Mouse (Mus musculus) hindbrain, embryonic 15.5 days (tissue): ENCODE measurements around the gene Atxn1. TPM values are rescaled to one million over a fixed set of nuclear protein-coding genes. Genes with fewer than 3 reads are reported as not detected.

ENCODE experiments used
- ATAC-seq: fragments of 200-750 bp; cut with Nextera tagmentation; 2 replicates; pipeline ENCODE4 v1.8.0; 2017; ENCODE audit warnings: low read depth, moderate number of reproducible peaks, moderate TSS enrichment; ENCODE audit not compliant: low FRiP score
- H3K27ac ChIP-seq: fragments of 300-500 bp; sonication (generic); replicated peaks from 2 replicates; pipeline ENCODE4 v1.5.1; 2015; ENCODE audit warnings: mild to moderate bottlenecking, inconsistent platforms
- H3K27me3 ChIP-seq: fragments of 300-500 bp; sonication (generic); 2 replicates; pipeline ENCODE4 v1.6.1; 2015; ENCODE audit warnings: control low read depth, inconsistent platforms
- H3K36me3 ChIP-seq: fragments of 300-500 bp; sonication (generic); 2 replicates; pipeline ENCODE4 v1.6.1; 2015; ENCODE audit warnings: control low read depth, inconsistent platforms
- H3K4me1 ChIP-seq: fragments of 300-500 bp; sonication (generic); replicated peaks from 2 replicates; pipeline ENCODE4 v1.6.1; 2015; ENCODE audit warnings: control low read depth, inconsistent platforms
- H3K4me2 ChIP-seq: fragments of 300-500 bp; sonication (generic); 2 replicates; pipeline ENCODE4 v1.6.1; 2015; ENCODE audit warnings: moderate library complexity, mild to moderate bottlenecking, inconsistent platforms
- H3K4me3 ChIP-seq: fragments of 300-500 bp; sonication (generic); 2 replicates; pipeline ENCODE4 v1.5.1; 2015; ENCODE audit warnings: mild to moderate bottlenecking, inconsistent platforms
- H3K9ac ChIP-seq: fragments of 300-500 bp; sonication (generic); 2 replicates; pipeline ENCODE4 v1.6.1; 2015; ENCODE audit warnings: inconsistent platforms
- H3K9me3 ChIP-seq: fragments of 300-500 bp; sonication (generic); 2 replicates; pipeline ENCODE4 v1.6.1; 2016; ENCODE audit warnings: control low read depth, inconsistent platforms
- WGBS: fragments of 180-500 bp; shearing (Covaris S2); methylation state at CpG from one replicate; pipeline ENCODE4 v1.1.7; 2015; 5-methylcytosine and 5-hydroxymethylcytosine counted together
- polyA plus RNA-seq: library from polyadenylated mRNA; unstranded; fragments of >200 nt; fragmentation: Nextera tagmentation; extraction: Ambion mirVana; gene quantifications from 2 replicates; pipeline ENCODE4 v1.2.1, GENCODE M21; 2015

The Atxn1 gene
- polyA plus RNA-seq, 1 experiment from 2014 or later = 8.1 TPM

DNA sequence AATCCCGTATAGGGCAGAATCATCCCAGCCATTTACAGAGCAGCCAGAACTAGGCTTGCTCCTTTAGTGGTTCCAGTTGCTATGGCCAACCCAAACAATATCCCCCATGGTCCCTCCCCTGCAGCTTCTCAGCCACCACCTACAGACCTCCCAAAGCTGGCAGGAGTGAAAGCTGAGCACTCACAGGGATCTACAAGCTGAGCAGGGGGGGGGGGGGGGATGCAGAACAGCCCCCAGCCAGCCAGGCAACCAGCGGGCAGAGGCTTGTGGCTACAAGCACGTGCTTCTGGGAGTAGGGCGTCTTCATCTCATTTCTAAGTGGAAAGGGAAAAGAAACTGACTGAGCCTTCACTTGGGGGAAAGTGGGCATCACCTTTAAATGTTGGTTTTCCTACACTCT lies 59.9 kb downstream of the Atxn1 start:
- Histone ChIP-seq H3K4me1 (peaks cover 24% of the 10 kb centered on the region), H3K9ac (no peak overlapping the region), H3K27ac (no peak overlapping the region), H3K4me2 (no peak overlapping the region), H3K9me3 (no peaks in the 10 kb centered on the region), H3K27me3 (no peaks in the 10 kb centered on the region), H3K36me3 (no peaks in the 10 kb centered on the region), H3K4me3 (no peak overlapping the region)
- ATAC-seq = peak; percentile 46; the same call in 1 of the 2 replicates
- 54% methylated on average over 4 of the region's 4 CpGs for WGBS

DNA sequence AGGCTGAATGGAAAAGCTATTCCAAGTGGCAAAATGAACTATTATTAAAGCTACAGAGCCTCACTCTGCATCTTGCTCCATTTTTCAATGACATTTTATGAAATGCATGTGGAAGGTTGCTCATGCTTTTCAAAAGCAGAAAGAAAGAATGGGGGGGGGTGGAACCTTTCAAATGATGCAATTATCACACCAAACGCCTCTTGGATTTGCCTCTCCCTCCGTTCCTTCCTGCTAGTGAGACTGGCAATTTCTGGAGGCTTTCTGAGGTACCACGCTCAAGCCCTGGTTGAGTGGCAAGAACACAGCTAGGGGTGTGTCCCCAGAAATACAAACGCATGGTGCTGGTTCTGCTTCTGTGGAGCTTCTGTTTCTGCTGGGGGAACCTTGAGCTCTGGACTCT lies 60.4 kb downstream of the Atxn1 start:
- 61% methylated on average over 4 of the region's 4 CpGs for WGBS
- Histone ChIP-seq H3K27me3 (no peaks in the 10 kb centered on the region), H3K9me3 (no peaks in the 10 kb centered on the region), H3K4me2 (no peak overlapping the region), H3K36me3 (no peaks in the 10 kb centered on the region), H3K27ac (no peak overlapping the region), H3K9ac (no peak overlapping the region), H3K4me3 (no peak overlapping the region), H3K4me1 (peaks cover 24% of the 10 kb centered on the region)
- no peak for ATAC-seq

DNA sequence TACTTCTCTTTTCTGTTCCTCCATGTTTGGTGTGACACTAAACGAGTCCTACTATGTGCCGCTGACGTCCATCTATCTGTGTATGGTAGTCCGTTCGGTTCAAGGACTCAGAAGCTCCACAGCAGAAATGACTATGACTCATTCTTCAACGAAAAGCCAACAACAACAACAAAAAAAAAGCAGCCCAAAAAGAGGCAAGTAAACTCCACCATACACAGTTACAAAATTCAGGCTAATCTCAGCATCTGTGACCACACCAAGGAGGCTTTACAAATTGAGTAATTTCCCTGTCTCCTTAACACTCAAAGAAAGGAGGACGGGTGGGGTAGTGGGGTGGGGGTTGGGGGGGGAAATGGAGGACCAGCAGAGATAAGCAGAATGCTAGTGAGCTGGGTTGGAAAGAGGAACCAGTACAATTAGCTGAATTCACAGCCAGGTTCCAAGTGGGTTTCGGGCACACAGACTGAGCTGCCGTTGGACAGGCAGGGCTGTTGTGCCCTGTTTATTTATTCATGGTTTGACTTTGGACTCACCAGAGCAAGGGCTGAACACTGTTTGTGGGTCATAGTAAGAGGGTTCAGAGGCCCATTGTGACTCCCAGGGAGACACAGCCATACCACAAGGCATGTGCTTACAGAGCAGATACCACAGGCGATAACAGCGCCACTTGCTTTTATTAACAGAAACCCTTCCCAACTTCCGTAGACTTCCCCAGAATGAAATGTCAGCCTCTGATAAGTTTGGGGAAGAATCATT lies 61.1 kb downstream of the Atxn1 start:
- no peak for ATAC-seq
- 78% methylated on average over 12 of the region's 12 CpGs for WGBS
- Histone ChIP-seq H3K36me3 (no peaks in the 10 kb centered on the region), H3K9me3 (no peaks in the 10 kb centered on the region), H3K4me1 (peaks cover 24% of the 10 kb centered on the region), H3K4me3 (no peak overlapping the region), H3K4me2 (no peak overlapping the region), H3K27ac (no peak overlapping the region), H3K27me3 (no peaks in the 10 kb centered on the region), H3K9ac (no peak overlapping the region)

DNA sequence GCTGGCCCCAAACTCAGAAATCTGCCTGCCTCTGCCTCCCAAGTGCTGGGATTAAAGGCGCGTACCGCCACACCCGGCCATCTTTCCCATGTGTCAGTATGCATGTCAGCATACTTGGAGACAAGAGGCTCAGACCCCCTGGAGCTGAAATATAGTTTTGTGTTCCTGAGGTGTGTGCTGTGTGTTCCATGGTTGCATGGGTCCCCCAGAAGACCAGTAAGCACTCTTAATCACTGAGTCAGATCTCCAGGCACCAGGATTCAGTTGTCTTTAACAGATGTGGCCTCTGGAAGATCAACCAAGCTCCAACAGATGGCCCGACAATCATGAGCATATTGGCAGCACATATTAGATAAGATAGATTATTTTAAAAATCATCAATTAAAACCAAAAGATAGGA lies 62.4 kb downstream of the Atxn1 start:
- Histone ChIP-seq H3K4me2 (no peak overlapping the region), H3K9me3 (no peaks in the 10 kb centered on the region), H3K4me3 (no peak overlapping the region), H3K4me1 (peaks cover 21% of the 10 kb centered on the region), H3K9ac (no peak overlapping the region), H3K27ac (no peak overlapping the region), H3K36me3 (no peaks in the 10 kb centered on the region), H3K27me3 (no peaks in the 10 kb centered on the region)
- ATAC-seq = no peak
- WGBS = 97% methylated on average over 5 of the region's 5 CpGs

DNA sequence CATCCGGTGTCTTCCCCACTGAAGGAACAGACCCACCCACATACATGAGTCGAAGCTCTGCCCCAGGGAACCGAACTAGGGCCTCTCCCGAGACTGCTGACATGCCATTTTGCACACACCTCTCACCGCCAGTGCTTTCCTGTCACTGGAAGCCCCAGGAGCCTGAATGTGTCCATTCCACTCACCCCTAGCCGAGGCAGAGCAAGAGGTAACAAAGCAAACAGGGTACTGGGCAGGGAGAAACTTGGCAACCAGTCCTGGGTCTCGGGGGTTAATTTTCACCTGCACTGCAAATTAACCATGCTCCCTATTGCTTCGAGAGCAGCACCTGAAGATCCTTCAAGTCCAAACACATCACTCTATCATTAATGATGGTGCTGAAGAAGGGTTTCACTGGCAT lies 64.0 kb downstream of the Atxn1 start:
- Histone ChIP-seq H3K4me1 (peaks cover 9% of the 10 kb centered on the region), H3K4me3 (no peak overlapping the region), H3K9ac (no peak overlapping the region), H3K36me3 (no peaks in the 10 kb centered on the region), H3K27me3 (no peaks in the 10 kb centered on the region), H3K4me2 (no peak overlapping the region), H3K27ac (no peak overlapping the region), H3K9me3 (no peaks in the 10 kb centered on the region)
- ATAC-seq = no peak
- WGBS = 83% methylated on average over 8 of the region's 8 CpGs

DNA sequence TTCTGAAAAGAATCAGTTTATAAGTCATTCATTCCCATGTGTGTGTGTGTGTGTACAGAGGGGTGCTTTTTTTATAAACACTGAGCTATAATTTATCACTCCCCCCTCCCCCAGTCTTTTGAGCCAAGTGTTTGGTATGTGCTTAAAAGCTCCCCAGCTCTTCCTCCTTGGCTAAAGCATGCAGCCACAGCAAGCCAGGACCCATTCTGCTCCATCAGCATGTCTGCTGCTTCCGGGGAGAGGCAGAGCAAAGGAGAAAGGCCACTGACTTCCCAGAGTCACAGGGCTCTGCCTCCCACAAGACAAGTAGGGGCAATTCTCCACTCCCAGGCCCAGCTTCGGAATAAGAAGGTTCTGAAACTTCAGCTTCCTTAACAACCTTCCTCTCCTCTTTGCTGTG lies 67.2 kb downstream of the Atxn1 start:
- no peak for ATAC-seq
- WGBS = 50% methylated on average over 2 of the region's 2 CpGs
- H3K4me2 ChIP-seq = no peak overlapping the region
- H3K36me3 ChIP-seq = no peaks in the 10 kb centered on the region
- H3K4me1 ChIP-seq = peaks cover 6% of the 10 kb centered on the region
- H3K27me3 ChIP-seq = no peaks in the 10 kb centered on the region
- no peak overlapping the region for H3K4me3 ChIP-seq
- no peak overlapping the region for H3K9ac ChIP-seq
- no peak overlapping the region for H3K27ac ChIP-seq
- no peaks in the 10 kb centered on the region for H3K9me3 ChIP-seq

DNA sequence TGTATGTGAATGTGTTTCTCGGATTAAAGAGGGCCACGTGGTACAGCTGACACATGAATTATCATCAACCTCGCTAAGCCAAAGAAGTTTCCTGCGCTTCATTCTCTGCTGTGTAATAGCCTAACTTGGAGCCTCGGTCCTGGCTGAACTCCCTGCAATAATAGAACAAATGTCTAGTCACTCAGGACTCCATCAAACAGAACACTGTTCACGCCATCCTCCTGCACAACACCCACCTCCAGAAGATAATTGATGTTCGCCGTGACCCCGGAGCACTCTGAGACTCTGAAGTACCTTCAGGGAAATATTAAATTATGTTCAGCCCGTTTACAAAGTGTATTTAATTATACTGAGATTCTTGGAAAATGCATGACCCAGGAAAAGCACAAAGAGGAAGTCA lies 70.0 kb downstream of the Atxn1 start:
- no peaks in the 10 kb centered on the region for H3K36me3 ChIP-seq
- 58% methylated on average over 10 of the region's 10 CpGs for WGBS
- no peaks in the 10 kb centered on the region for H3K27me3 ChIP-seq
- H3K4me1 ChIP-seq = peaks cover 6% of the 10 kb centered on the region
- no peak overlapping the region for H3K4me2 ChIP-seq
- H3K9me3 ChIP-seq = no peaks in the 10 kb centered on the region
- no peak for ATAC-seq
- H3K9ac ChIP-seq = no peak overlapping the region
- no peak overlapping the region for H3K27ac ChIP-seq
- no peak overlapping the region for H3K4me3 ChIP-seq

DNA sequence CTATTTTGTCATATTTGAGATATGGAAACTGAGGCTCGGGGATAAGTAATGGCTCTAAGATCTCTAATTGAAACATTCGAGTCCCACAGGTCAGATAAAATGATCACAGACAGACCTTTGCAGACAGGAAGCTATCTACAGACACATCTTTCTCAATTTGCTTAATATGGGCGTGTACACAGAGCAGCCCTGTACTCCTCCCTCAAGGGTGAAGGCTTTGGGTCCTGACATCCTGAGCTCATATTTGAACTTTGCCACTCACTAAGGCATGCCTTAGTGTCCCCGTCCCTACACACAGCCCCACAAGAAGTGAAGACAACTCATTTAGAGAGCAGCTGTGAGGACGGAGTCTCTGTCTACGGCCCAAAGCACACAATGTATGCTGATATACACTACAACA lies 70.6 kb downstream of the Atxn1 start:
- Histone ChIP-seq H3K27ac (no peak overlapping the region), H3K4me1 (peaks cover 6% of the 10 kb centered on the region), H3K36me3 (no peaks in the 10 kb centered on the region), H3K4me3 (no peak overlapping the region), H3K4me2 (no peak overlapping the region), H3K9me3 (no peaks in the 10 kb centered on the region), H3K27me3 (no peaks in the 10 kb centered on the region), H3K9ac (no peak overlapping the region)
- no peak for ATAC-seq
- 90% methylated on average over 6 of the region's 6 CpGs for WGBS

DNA sequence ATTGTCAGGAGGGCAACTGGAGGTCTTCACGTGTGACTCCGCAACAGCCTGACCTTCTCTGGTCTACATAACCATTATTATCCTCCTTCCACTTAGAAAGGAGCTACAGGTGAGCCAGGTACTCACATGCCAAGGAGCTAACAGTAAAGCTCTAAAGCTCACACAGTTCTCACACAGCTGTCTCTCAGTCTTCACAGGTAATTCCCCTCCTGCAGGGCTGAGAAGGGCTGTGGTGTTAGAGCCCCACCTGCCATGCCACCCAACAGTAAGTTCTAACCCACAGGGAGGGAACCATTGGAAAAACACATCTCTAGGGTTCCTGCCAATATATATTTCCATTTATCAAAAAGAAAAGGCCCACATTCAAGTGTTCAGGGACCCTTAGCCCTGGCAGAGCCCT lies 73.7 kb downstream of the Atxn1 start:
- 82% methylated on average over 2 of the region's 2 CpGs for WGBS
- no peak for ATAC-seq
- Histone ChIP-seq H3K36me3 (no peaks in the 10 kb centered on the region), H3K4me2 (no peak overlapping the region), H3K4me1 (peaks cover 6% of the 10 kb centered on the region), H3K27ac (no peak overlapping the region), H3K9me3 (no peaks in the 10 kb centered on the region), H3K27me3 (no peaks in the 10 kb centered on the region), H3K9ac (no peak overlapping the region), H3K4me3 (no peak overlapping the region)

DNA sequence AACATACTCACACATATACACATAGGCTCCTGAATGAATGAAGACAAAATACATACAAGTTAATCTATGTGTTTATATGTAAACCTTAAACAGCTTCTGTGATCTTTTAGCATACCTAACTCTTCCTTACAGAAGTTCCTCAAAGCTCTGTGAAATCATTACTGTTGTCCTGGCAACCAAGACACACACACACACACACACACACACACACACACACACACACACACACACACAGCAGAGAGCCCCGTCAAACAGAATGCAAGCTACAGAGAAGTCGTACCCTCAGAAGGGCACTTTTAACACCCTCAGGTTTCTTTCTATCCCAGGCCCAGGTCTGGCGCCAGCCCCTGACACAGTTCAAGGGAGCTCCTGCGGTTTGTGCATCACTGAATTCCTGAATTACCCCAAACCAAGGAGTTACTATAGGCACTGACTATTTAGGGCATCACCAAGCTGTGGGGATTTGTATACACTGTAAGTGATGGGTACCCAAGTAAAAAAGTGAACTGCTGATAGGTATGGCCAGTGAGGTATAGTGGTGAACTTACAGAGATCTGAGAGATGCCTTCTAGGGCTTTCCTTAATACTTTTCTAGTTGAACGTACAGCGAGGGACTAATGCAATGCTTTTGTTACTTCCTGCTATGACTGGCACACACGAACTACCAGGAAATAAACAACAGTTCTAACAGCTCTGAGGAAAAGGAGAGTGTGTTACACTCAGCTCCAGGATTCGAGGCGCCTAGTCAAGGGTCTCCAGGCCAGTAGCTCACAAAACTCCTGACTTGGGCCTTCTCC lies 75.7 kb downstream of the Atxn1 start:
- no peak for ATAC-seq
- WGBS = 73% methylated on average over 9 of the region's 9 CpGs
- no peaks in the 10 kb centered on the region for H3K9me3 ChIP-seq
- H3K9ac ChIP-seq = no peak overlapping the region
- H3K4me2 ChIP-seq = no peak overlapping the region
- H3K36me3 ChIP-seq = no peaks in the 10 kb centered on the region
- no peak overlapping the region for H3K27ac ChIP-seq
- H3K27me3 ChIP-seq = no peaks in the 10 kb centered on the region
- H3K4me1 ChIP-seq = no peaks in the 10 kb centered on the region; the same call in 1 of the 2 replicates
- no peak overlapping the region for H3K4me3 ChIP-seq

DNA sequence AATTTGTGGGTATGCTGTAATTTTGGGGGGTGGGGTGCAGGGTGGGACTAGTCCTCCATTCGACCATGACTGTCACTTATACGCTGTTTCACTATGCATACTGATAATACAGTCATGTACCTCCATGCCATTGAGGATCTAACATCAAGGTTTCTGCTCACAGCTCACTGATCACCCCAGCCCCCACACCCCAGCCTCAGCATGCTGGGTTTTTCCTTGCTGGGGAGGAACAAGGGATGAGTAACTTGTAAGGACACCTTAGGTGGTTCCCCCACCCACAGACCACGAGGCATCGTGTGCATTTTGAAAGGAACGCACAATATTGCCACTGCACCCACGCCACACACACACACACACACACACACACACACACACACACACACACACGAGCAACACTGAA lies 79.9 kb downstream of the Atxn1 start:
- ATAC-seq = no peak
- no peaks in the 10 kb centered on the region for H3K36me3 ChIP-seq
- H3K9me3 ChIP-seq = no peaks in the 10 kb centered on the region
- H3K27me3 ChIP-seq = no peaks in the 10 kb centered on the region
- H3K4me3 ChIP-seq = no peak overlapping the region
- H3K4me2 ChIP-seq = no peak overlapping the region
- no peak overlapping the region for H3K9ac ChIP-seq
- peaks cover 12% of the 10 kb centered on the region; the same call in 1 of the 2 replicates for H3K4me1 ChIP-seq
- H3K27ac ChIP-seq = no peak overlapping the region
- 86% methylated on average over 7 of the region's 7 CpGs for WGBS

DNA sequence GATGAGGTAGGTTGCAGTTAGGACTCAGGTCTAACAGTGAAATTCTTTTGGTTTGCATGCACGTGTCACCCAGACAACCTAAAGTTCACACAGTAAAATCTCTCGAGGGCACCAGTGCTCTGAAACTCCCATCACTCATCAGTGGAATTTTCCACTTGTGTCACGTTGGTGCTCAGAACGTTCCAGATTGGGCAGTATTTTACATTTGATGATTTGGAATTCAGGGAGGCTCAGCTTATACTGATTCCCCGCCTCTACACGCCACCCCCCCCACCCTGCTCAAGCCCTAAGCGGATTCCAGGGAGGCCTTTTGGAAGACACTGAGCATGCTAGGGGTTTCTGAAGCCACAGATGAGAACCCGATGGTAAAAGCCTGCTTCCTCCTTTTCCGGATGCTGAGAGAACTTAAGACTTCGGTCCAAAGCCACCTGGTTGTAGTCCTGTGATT lies 81.0 kb downstream of the Atxn1 start:
- Histone ChIP-seq H3K9ac (no peak overlapping the region), H3K4me2 (no peak overlapping the region), H3K4me3 (no peak overlapping the region), H3K36me3 (no peaks in the 10 kb centered on the region), H3K9me3 (no peaks in the 10 kb centered on the region), H3K27me3 (no peaks in the 10 kb centered on the region), H3K4me1 (peaks cover 13% of the 10 kb centered on the region; the same call in 1 of the 2 replicates), H3K27ac (no peak overlapping the region)
- ATAC-seq = no peak
- 80% methylated on average over 10 of the region's 10 CpGs for WGBS
